Mouse (Mus musculus) activated CD4-positive, CD25-positive, alpha-beta regulatory T cell (primary cell): Measurements from ENCODE around the gene Slc30a9. TPM values are rescaled to one million over a fixed set of nuclear protein-coding genes. Genes with fewer than 3 reads are reported as not detected.

Experiments
- polyA plus RNA-seq, 2 experiments: library from polyadenylated mRNA; unstranded; fragments of 100-300 nt; shearing (Covaris generic); gene quantifications; one replicate each; pipeline ENCODE4 v1.2.1; 2017

Slc30a9 gene
- polyA plus RNA-seq = 10 to 100 TPM; 57.2 to 72.4 TPM

GRCm38 (mm10) chr5:67306698-67307521 is at the start of gene Slc30a9:
Gene Slc30a9, plus strand, starts transcription at chr5:67306955.

GRCm38 (mm10) chr5:67260531-67261371 is 46.0 kb upstream of the Slc30a9 start, which contains the start of gene Tmem33:
Gene Tmem33, plus strand, starts transcription at chr5:67260565.

Other genes with a start within 250 kb of the Slc30a9 start
- gene Phox2b, start 207.7 kb upstream of the Slc30a9 start, polyA plus RNA-seq = under 1 TPM in 1 of 2 experiments, not detected in 1; 0.39 TPM
- gene Tmem33, start 46.4 kb upstream of the Slc30a9 start, polyA plus RNA-seq = 10 to 100 TPM; 79.7 to 96.4 TPM
- gene Bend4, start 121.4 kb downstream of the Slc30a9 start, polyA plus RNA-seq = under 1 TPM; 0.11 to 0.20 TPM